Mouse (Mus musculus) kidney, embryonic 14.5 days (tissue): ENCODE data around the gene Arhgap10. TPM values are rescaled to one million over a fixed set of nuclear protein-coding genes. Genes with fewer than 3 reads are reported as not detected.

ENCODE experiments used
- ATAC-seq: fragments of 200-750 bp; cut with Nextera tagmentation; 2 replicates; pipeline ENCODE4 v1.8.0; 2017; ENCODE audit warnings: moderate number of reproducible peaks, mild to moderate bottlenecking, moderate TSS enrichment, moderate library complexity; ENCODE audit not compliant: low FRiP score, low TSS enrichment
- H3K27ac ChIP-seq: fragments of 300-500 bp; sonication (generic); 2 replicates; pipeline ENCODE4 v1.5.1; 2014; ENCODE audit warnings: low read depth, mild to moderate bottlenecking, low read length, moderate library complexity, mixed read lengths
- H3K27me3 ChIP-seq: fragments of 300-500 bp; sonication (generic); 2 replicates; pipeline ENCODE4 v1.6.1; 2014; ENCODE audit warnings: mild to moderate bottlenecking, low read length; ENCODE audit not compliant: control insufficient read depth, insufficient read depth
- H3K36me3 ChIP-seq: fragments of 300-500 bp; sonication (generic); 2 replicates; pipeline ENCODE4 v1.6.1; 2014; ENCODE audit warnings: low read length, mixed read lengths; ENCODE audit not compliant: control insufficient read depth, insufficient read depth
- H3K4me1 ChIP-seq: fragments of 300-500 bp; sonication (generic); 2 replicates; pipeline ENCODE4 v1.6.1; 2014; ENCODE audit warnings: low read length, mixed read lengths; ENCODE audit not compliant: control insufficient read depth, insufficient read depth
- H3K4me2 ChIP-seq: fragments of 300-500 bp; sonication (generic); replicated peaks from 2 replicates; pipeline ENCODE4 v1.6.1; 2014; ENCODE audit warnings: low read depth, mild to moderate bottlenecking, low read length
- H3K4me3 ChIP-seq: fragments of 300-500 bp; sonication (generic); 2 replicates; pipeline ENCODE4 v1.5.1; 2014; ENCODE audit warnings: mild to moderate bottlenecking, low read length
- H3K9ac ChIP-seq: fragments of 300-500 bp; sonication (generic); 2 replicates; pipeline ENCODE4 v1.6.1; 2014; ENCODE audit warnings: low read depth, mild to moderate bottlenecking, low read length, moderate library complexity
- H3K9me3 ChIP-seq: fragments of 300-500 bp; sonication (generic); 2 replicates; pipeline ENCODE4 v1.6.1; 2016; ENCODE audit warnings: low read length; ENCODE audit not compliant: control insufficient read depth
- WGBS: fragments of 180-500 bp; shearing (Covaris S2); extraction: QIAGEN DNeasy Blood & Tissue Kit; methylation state at CpG from one replicate; pipeline ENCODE4 v1.1.7; 2014; 5-methylcytosine and 5-hydroxymethylcytosine counted together
- polyA plus RNA-seq: library from polyadenylated mRNA; unstranded; fragments of >200 nt; fragmentation: Nextera tagmentation; extraction: Ambion mirVana; gene quantifications from 2 replicates; pipeline ENCODE4 v1.2.1, GENCODE M21; 2014

The Arhgap10 gene
- polyA plus RNA-seq, 1 experiment from 2014 or later = 29.4 TPM

DNA sequence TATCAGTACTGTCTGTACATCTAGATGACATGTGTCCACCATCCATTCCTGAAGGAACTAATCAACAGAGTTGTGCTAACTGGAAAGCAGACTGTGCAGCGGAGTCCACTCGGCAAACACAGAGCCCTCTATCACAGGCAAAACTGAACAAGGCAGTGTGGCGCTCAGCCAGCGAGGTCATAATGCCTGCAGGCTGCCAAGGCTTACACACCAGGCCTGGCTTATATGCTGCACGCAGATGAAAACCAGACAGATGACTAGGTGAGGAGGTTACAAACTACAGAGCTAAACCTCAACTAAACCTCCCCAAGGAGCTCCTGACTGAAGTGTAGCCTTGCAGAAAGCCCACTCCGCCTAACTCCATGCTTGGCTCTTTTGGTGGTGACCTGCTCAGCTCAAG, 44.4 kb downstream of the Arhgap10 start:
- ATAC-seq = 0 out of 2 replicates have a peak, but pooled peaks have one; percentile 18
- Histone ChIP-seq H3K4me2 (no peak overlapping the region), H3K36me3 (no peaks in the 10 kb centered on the region), H3K27ac (peak overlapping the region; percentile 9; the same call in 1 of the 2 replicates), H3K4me3 (no peak overlapping the region), H3K27me3 (no peaks in the 10 kb centered on the region), H3K9ac (no peak overlapping the region), H3K4me1 (peaks cover 17% of the 10 kb centered on the region), H3K9me3 (no peaks in the 10 kb centered on the region)
- 71% methylated on average over 6 of the region's 6 CpGs for WGBS

DNA sequence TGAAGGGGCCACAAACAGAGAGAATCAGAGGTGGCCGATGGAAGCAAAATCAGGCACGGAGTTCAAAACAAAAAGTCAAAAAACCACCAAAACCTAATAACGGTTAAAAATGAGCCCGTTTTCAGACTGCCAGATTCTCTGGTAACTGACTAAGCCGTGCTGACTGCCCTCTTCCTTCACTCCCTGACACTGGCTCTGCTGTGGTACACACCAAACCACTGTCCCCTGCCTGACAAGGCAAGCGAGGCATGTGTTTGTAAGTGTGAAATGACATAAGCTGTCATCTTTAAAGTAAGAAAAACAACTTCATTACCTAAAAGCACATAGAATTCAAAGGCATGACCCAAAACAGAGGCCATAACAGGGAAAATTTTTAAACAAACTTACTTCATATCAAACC, 56.4 kb downstream of the Arhgap10 start:
- Histone ChIP-seq H3K4me3 (no peak overlapping the region), H3K9ac (no peak overlapping the region), H3K9me3 (no peaks in the 10 kb centered on the region), H3K4me2 (no peak overlapping the region), H3K27me3 (no peaks in the 10 kb centered on the region), H3K36me3 (no peaks in the 10 kb centered on the region), H3K27ac (no peak overlapping the region), H3K4me1 (no peaks in the 10 kb centered on the region)
- no peak for ATAC-seq
- WGBS = 86% methylated on average over 6 of the region's 6 CpGs

DNA sequence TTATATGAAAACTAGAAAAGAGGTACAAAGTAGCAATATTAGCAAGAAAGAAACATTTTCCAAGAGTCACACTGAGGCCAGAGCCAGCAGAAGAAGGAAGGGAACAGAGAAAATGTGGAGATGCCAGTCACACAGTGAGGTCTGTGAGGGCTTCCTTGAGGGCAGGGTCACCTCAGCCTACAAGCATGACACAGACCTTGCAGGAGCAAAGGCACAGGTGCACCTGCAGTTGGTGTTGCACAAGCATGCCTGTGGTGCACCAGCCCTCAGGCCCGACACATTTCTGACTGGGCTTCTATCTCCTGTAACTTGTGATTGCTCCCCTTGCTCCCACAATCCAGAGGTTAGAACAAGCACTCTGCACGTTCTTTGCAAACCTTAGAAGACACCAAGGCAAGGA, 57.4 kb downstream of the Arhgap10 start:
- H3K9me3 ChIP-seq = no peaks in the 10 kb centered on the region
- 82% methylated on average over 2 of the region's 2 CpGs for WGBS
- no peak for ATAC-seq
- H3K9ac ChIP-seq = no peak overlapping the region
- no peak overlapping the region for H3K27ac ChIP-seq
- H3K36me3 ChIP-seq = no peaks in the 10 kb centered on the region
- H3K4me2 ChIP-seq = no peak overlapping the region
- H3K4me1 ChIP-seq = no peaks in the 10 kb centered on the region
- no peaks in the 10 kb centered on the region for H3K27me3 ChIP-seq
- no peak overlapping the region for H3K4me3 ChIP-seq

DNA sequence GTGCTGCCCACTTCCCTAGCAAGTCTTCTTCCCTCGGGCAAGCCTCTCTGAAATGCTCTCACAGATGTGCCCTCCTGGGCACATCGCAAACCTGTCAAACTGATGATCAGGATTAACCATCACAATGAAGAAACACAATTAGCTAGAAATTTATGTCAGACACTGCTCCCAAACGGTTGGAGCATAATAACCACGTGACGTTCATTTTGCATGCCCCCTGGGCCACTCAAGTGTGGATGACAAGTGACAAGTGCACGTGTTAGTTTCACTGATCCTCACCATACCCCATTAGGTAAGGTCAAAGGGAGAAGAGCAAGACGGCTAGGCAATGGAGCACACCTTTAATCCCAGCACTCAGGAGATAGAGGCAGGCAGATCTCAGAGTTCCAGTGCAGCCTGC, 58.1 kb downstream of the Arhgap10 start:
- Histone ChIP-seq H3K4me2 (no peak overlapping the region), H3K4me3 (no peak overlapping the region), H3K27ac (no peak overlapping the region), H3K36me3 (no peaks in the 10 kb centered on the region), H3K4me1 (no peaks in the 10 kb centered on the region), H3K27me3 (no peaks in the 10 kb centered on the region), H3K9me3 (no peaks in the 10 kb centered on the region), H3K9ac (no peak overlapping the region)
- ATAC-seq = peak; percentile 71
- 32% methylated on average over 7 of the region's 7 CpGs for WGBS

DNA sequence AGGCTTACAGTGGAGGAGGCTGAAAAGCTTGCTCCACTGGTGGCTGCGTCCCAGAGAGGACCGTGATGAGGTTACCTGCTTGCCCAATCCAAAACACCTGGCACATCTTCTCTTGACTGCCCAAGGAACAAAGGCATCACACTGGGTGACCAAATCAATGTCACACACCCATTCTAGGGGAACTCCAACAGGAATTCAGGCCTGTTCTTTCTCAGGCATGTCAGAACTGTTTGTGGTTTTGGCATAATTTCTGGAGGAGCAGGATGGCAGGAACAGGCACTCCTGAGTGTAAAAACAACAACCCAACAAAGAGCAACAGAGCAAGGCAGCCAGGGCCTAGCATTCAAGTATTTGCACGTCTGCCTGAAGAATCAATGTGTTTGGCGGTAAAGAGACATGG, 59.2 kb downstream of the Arhgap10 start:
- no peaks in the 10 kb centered on the region for H3K27me3 ChIP-seq
- H3K36me3 ChIP-seq = no peaks in the 10 kb centered on the region
- 90% methylated on average over 4 of the region's 4 CpGs for WGBS
- no peaks in the 10 kb centered on the region for H3K9me3 ChIP-seq
- no peak overlapping the region for H3K4me2 ChIP-seq
- no peak overlapping the region for H3K27ac ChIP-seq
- no peak for ATAC-seq
- H3K4me3 ChIP-seq = no peak overlapping the region
- H3K9ac ChIP-seq = no peak overlapping the region
- no peaks in the 10 kb centered on the region for H3K4me1 ChIP-seq

DNA sequence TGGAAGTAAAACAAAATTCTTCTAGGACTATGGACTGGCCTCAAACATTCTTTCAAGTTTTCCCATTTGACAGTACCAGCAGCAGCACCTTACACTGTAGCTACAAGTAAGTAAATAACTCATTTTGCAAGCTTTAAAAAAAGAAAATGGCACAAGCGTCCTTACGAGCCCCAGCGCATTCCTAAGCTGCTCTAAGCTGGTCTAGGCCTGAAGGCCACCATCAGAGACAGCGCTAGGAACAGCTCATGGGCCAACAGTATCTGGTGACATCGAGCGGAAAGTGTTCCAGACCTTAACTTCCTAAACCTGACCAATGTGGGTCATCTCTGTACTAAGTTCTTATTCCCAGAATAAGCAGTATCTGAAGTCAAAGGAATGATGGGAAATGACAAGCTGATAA, 61.5 kb downstream of the Arhgap10 start:
- Histone ChIP-seq H3K27ac (no peak overlapping the region), H3K36me3 (no peaks in the 10 kb centered on the region), H3K4me2 (no peak overlapping the region), H3K9ac (no peak overlapping the region), H3K9me3 (no peaks in the 10 kb centered on the region), H3K27me3 (no peaks in the 10 kb centered on the region), H3K4me1 (no peaks in the 10 kb centered on the region), H3K4me3 (no peak overlapping the region)
- 94% methylated on average over 6 of the region's 6 CpGs for whole genome bisulfite sequencing
- ATAC-seq = no peak

DNA sequence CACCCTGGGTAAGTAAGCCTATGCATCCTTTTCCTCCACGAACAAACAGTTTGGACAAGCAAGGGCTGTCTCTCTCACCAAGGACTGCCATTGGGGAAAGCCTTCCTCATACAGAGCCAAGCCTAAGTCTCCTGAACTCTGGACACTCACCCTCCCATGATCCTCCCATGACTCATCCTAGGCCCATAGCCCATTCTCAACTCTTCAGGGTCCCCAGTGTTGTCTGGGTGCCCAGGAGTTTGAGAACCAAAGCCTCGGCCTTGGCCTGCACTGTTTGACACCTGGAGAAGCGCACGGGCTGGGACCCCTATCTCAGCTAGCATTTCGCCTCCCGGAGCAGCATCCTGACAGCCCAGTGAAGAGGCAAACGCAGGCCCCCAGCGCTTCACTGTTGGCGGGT, 63.9 kb downstream of the Arhgap10 start:
- Histone ChIP-seq H3K27me3 (no peaks in the 10 kb centered on the region), H3K4me3 (no peak overlapping the region), H3K4me2 (no peak overlapping the region), H3K4me1 (no peaks in the 10 kb centered on the region), H3K9me3 (peaks cover 17% of the 10 kb centered on the region), H3K36me3 (peaks cover 14% of the 10 kb centered on the region), H3K27ac (no peak overlapping the region), H3K9ac (no peak overlapping the region)
- ATAC-seq = no peak
- 92% methylated on average over 9 of the region's 9 CpGs for WGBS

DNA sequence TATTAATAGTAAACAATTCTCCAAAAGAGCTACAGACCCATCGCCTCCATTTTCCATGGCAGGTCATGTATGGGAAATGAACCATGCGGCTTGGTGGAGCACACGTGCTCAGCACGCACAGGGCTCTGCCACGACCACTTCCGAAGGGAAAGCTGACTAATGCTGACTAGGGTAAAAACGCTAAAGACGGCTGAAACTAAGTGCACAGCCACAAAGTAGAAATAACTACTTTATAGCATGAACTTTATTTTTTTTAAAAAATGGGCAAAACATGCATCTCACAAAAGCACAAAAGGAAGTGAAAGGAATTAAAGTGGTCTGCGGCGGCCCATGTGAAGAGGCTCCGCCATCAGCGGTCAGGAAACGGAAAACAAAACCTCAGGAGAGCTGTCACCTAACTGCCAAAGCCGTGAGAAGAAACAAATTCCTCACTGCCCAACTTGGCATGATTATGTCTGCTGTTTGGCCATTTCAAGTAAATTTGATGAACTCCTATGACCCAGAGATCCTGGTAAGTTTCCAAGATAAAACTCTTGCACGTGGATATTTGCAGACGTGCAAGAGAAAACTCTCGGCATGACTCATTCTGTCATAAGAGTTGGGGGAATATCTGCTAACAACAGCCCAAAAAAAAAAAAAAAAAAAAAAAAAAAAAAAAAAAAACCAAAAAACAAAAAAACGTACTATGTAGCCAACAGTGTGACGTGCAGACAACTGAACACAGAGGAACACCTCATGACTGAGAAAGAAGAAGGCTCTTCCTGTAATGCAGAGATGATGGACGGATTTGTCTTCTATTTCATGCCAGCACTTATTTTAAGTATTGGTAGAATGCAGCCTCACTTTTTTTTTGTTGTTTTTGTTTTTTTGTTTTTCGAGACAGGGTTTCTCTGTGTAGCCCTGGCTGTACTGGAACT, 66.0 kb downstream of the Arhgap10 start:
- H3K4me1 ChIP-seq = no peaks in the 10 kb centered on the region
- no peak for ATAC-seq
- H3K9me3 ChIP-seq = peaks cover 33% of the 10 kb centered on the region
- H3K4me3 ChIP-seq = no peak overlapping the region
- H3K9ac ChIP-seq = no peak overlapping the region
- H3K36me3 ChIP-seq = peaks cover 16% of the 10 kb centered on the region
- no peak overlapping the region for H3K4me2 ChIP-seq
- H3K27ac ChIP-seq = no peak overlapping the region
- H3K27me3 ChIP-seq = no peaks in the 10 kb centered on the region
- 91% methylated on average over 21 of the region's 21 CpGs for WGBS

DNA sequence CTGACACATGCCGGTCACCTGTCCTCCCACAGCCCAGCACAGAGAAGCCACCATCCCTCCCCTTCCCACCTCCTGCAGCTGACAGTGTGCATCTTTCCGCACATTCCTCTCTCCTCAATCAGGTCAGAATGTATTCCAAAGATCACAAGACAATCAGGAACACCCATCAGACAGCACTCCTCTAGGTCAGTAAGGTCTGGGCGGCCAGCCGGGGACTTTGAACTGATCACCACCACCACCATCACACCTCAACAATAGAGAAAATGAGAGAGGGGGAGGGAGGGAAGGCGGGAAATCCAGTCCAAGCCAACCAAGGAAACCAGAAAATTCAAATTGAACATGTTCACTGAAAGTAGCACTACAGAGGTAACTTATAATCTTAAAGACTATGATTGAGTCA, 66.7 kb downstream of the Arhgap10 start:
- H3K4me1 ChIP-seq = no peaks in the 10 kb centered on the region
- peaks cover 33% of the 10 kb centered on the region for H3K9me3 ChIP-seq
- H3K36me3 ChIP-seq = peaks cover 16% of the 10 kb centered on the region
- ATAC-seq = no peak
- no peaks in the 10 kb centered on the region for H3K27me3 ChIP-seq
- no peak overlapping the region for H3K4me2 ChIP-seq
- WGBS = 97% methylated on average over 5 of the region's 5 CpGs
- no peak overlapping the region for H3K4me3 ChIP-seq
- no peak overlapping the region for H3K9ac ChIP-seq
- H3K27ac ChIP-seq = no peak overlapping the region
